Mouse (Mus musculus): ENCODE data around the gene Vmn2r51. TPM values are rescaled to one million over a fixed set of nuclear protein-coding genes. Genes with fewer than 3 reads are reported as not detected.

The Vmn2r51 gene
- polyA plus RNA-seq (2017; shearing (Covaris generic)) = not detected

GRCm38 (mm10) chr7:10105641-10106040 lies at the start of gene Vmn2r51:
TSS of gene Vmn2r51 (minus strand) at chr7:10105741.

GRCm38 (mm10) chr7:10053196-10053595 lies 52.3 kb downstream of the Vmn2r51 start, which contains the start of gene Vmn2r50:
TSS of gene Vmn2r50 (minus strand) at chr7:10053296.

Other genes with a start within 250 kb of the Vmn2r51 start
- gene Vmn2r48, start 152.2 kb downstream of the Vmn2r51 start, polyA plus RNA-seq (2017; shearing (Covaris generic)) = not detected
- not detected for gene Vmn2r49, start 113.5 kb downstream of the Vmn2r51 start, polyA plus RNA-seq (2017; shearing (Covaris generic))
- gene Vmn2r50, start 52.4 kb downstream of the Vmn2r51 start, polyA plus RNA-seq (2017; shearing (Covaris generic)) = not detected
- 0.07 TPM for gene Vmn2r52, start 70.8 kb upstream of the Vmn2r51 start, polyA plus RNA-seq (2017; shearing (Covaris generic))
- gene Vmn1r66, start 172.3 kb upstream of the Vmn2r51 start, polyA plus RNA-seq (2017; shearing (Covaris generic)) = not detected

All from effector memory CD4-positive, alpha-beta T cell, adult 5 months (primary cell).